Mouse (Mus musculus) brain, adult 2 months (tissue): ENCODE measurements around the gene Maf.

Experiments used
- DNase-seq: peaks from one replicate; pipeline ENCODE4 v3.0.0; 2011; ENCODE audit warnings: low read depth, low spot score

The Maf gene

DNA sequence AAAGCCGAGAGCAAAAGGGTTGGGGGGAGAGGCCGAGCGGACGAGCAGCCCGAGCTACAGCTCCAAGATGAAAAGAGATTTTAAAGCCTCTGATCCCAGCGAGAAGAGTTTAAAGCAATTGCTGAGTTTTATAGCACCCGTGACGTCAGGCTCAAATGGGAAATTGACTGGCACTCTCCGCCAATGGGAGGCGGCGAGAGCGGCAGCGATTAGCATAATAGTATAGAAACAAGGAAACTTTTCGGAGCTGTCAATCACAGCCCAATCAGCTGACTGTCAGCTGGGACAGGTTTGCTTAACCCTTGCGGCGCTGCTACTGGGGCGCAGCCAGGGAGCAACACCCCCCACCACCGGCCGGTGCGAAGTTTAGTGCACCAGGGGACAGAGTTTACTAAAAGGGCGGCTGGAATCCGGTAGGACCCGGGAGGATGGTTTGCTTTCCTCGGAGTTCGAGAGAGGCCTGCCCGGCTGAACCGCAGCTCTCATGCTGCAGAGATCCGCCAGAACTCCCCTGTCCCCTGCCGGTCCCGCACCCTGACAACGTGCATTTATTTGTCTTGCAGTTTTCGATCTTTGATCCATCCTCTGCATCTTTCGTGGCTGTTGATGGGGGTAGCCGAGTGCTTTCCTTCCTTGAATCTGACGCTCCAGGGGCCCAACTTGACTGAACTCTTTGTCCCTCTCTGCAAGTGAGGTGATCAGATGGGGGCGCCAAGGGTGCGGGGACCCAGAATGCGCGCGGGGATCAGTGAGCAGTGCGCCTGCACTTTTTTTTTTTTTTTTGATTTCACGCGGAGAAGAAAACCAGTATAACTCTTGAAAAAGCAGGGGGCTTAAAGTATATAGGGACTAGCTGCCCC, at the start of gene Maf:
Gene Maf (minus strand): TSS at position 64 of the 860 bp plus-strand sequence.
- DNase-seq: peak; percentile 89

DNA sequence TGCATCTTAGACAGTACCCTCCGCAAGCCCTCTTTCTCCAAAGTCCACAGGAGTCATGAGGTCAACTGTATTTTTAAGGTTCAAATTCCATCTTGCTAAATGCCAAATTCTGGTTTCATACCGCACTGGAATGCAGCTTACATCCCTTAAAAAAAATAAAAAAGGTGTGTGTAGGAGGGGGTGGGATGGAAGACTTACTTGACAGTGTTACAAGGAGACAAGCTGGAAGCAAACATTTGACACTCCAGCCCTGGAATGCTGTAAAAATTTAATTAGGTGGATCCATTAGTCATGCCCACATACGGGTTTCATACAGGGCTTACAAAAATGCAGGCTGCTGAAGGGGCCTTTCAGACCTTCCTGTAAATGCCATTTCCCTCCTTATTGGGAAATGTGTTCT, 49.4 kb upstream of the Maf start:
- DNase-seq: no peak

DNA sequence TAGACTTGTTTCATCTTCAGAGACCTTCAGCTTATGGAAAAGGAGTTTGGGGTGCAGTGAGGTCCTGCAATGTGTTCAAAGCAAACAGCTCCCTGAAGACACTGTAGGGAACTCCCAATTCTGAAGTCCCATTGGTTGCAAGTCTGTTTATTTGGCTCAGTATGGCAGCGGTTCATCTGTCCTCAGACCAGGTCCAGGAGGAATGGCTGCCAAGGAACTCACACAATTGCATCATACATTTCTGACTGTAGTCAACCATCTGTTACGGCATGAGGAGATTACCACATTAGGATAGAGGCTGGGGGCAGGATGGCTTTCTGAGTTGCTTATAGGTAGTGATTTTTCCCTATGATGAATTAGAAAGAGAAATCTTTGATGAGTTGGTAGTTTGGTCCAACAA, 48.4 kb upstream of the Maf start:
- DNase-seq: peak; percentile 96

DNA sequence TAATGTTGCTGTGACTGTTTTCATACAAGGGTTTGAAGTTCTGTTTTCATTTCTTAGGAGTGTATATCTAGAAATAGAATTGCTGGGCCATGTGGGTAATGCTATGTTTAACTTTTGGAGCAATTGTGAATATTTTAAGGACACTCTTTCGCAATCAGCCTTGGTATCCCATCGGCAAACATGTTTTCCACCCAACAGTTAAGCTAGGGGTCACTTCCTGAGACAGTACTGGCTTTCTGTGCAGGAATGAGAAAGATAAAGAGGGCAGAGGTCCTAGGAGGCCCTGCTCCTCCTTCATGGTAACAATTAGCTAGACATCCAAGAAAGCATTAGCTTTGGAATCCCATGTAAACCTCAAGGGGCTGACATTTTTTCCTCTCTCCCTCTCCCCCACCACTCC, 47.1 kb upstream of the Maf start:
- DNase-seq: no peak

DNA sequence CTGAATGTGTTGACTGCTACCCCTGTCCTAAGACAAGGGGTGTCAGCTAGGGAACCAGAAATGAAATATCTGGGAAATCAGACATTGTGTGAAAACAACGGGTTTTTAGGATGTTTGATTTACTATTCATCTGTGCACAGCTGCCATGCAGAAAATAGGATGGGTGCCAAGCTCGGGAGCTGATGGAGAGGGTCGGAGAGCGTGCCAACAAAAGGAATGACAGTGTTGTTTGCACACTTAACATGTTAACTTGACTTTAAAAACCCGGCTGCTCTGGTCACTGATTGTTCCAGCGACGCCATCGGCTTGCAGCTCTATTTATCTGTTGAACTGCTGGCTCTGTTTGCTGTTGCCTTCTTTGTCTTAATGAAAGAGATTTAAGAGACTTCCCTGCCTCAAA, 46.2 kb upstream of the Maf start:
- DNase-seq: no peak

DNA sequence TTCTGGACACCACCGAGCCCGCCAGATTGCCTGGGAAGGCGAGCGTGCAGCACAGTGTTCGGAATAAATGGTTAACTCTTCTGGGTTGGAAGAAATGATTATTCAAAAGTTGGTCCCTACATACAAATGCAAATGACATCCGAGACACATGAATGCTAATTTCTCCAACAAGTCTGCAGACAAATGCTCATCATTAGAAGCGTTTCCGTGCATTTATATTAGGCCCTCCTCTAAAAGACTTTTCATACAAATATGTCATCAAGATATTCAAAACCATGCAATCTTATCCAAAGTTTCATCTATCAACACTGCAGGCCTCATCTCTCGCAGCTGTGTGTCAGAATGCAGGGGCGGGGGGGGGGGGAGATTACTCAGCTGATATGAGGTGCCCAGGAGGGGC, 39.8 kb upstream of the Maf start:
- no peak for DNase-seq

DNA sequence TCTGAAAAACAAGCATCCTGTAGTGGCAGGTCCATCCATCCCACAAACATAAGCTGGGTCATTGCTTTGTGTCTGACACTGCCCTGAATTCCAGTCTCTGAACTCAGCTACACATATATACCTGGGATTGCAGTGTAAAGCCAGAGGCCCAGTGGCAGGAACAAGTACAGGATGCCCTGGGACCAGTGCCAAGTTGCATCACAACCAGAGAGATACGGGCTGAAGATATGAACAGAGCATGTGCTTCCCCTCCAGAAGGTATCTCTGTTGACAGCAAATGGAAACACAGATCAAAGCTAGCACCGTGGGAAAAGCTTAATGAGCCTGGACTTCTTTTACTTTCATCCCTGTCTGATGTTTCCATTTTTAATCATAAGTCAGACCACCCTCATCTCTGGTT, 38.1 kb upstream of the Maf start:
- DNase-seq: no peak

DNA sequence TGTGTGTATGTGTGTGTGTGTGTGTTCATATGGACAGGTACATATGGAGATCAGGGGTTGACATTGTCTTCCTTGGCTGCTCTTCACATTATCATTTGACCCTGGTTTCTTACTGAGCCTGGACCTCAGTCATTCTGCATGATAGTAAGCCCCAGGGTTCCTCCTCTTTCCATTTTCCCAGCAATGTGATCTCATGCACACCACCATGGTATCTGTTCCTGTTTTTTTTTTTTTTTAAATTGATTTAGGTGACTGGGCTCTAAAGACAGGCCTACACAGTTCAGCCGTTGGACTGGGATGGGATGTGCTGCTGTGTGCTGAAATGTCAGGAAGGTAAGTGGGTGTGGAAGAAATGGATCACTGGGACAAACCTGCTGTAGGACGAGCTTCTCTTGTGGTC, 35.8 kb upstream of the Maf start:
- no peak for DNase-seq

DNA sequence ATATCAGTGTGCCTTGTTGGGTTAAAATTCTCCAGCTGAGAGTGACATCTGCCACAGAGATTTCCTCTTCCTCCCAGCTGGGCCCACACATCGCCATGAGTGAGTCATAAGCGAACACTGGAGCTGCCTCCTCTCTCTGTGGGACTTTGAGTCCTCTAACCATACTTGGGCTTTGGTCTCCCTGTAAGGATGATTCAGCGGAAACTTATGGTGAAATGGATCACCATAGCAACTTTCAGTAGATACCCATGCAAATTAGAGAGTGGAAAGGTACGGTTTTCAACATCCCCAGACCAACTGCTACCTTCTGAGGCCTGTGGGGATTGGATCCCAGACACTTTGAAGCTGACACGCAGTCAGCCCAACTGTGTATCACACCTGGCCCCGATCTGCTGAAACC, 35.1 kb upstream of the Maf start:
- peak; percentile 80 for DNase-seq

DNA sequence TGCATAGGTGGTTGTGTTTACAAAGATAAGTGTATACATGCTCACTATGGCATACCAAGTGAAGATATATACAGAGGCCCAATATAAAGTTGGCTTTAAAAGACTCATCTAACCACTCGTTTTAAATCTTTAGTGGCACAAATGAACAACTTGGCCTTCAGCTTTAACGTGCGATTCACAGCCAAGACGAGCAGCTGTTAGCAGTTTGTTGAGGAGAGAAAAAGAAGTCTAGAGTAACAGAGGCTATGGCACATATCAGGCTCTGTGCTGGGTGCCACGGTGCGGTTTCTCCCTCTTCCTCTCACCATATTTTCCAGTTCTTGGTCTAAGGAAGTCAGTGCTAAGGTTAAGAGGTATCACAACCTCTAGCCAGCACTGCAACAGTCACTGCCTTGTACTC, 34.4 kb upstream of the Maf start:
- peak; percentile 40 for DNase-seq

DNA sequence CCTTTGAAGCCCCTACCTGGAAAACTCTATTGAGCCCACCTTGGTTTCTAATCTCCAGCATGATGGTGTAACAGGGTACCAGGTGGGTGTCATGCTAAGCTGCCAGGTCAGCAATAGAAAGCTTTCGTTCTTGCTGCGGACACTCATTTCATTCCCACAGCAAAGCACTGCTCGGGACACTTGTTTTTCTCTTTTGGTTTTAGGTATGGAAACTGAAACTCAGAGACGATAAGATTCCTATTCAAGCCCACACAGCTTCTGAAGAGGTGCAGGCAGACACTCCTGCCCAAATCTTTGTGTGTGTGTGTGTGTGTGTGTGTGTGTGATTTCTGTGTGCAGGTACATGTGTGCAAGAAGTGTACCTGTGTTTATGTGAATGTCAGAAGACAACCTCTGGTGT, 32.2 kb upstream of the Maf start:
- no peak for DNase-seq

DNA sequence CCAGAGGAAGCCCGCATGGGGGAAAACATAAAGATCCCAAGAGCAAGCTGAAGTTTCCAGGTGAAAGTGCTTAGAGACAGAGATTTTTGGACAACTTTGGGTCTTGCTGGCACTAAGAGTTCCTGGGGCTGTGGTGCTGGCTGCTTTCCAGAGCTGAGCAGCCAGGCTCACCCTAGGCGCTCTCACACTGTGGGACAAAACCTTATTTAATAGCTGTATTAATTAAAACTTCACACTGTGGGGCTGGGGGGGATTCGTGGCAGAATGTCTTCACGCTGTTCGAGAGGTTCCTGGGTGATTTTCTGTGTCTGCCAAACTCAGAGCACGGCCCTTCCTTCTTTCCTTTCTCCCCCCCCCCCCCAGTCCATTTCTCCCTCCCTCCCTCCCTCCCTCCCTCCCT, 24.8 kb upstream of the Maf start:
- no peak for DNase-seq

DNA sequence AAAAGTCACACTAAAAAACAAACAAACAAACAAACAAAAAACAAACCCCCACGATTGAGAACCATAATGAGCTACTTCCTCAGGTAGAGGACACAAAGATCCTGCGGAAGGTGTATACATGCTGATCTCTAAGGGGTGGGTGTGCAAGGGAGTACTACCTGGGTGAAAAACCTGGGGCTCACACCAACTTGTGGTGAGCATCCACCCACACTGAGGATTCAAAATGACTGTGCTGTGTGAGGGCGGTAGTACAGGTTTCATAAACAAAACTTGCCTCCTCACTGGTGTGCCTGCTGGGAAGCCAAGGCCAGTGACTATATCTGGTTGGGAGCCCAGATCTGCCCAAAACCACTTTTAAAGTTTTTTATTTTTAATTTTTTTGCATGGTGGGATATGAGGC, 19.2 kb upstream of the Maf start:
- DNase-seq: no peak

DNA sequence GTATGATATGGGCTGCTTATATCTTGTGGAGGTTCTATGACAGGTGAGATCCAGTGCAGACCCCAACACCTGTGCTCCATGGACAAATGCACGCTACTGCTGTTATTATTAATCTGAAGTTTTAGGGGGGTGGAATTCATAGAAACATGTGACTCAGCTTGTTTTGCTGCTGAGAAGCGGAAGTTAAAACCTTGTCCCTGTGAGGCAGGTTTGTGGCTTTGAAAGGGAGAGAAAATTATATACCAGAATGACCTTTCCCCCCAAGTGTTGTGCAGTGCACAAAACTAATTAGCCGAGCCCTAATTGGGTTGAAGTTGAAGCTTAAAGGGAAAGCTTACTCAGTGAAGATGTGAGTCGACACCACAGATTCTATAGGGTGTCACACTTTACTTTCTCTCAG, 18.6 kb upstream of the Maf start:
- DNase-seq: no peak

DNA sequence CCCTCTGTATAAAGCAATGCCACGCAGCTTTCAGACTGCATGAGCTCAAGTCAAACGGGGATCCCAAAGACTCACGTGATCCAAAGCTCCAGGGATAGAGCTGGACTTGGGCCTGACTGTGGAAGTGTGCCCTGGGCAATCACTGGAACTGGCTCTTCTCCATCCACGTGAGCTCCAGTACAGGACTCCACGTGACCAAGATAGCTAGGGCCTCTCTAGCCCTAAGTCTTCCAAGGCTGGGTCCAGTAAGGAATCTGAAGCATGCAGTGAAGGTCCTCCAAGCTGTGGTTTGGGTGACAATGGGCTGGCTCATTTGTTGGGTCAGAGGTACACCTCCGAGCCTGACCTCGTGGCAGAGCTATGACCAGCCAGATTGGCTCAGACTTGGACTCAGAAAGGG, 11.5 kb upstream of the Maf start:
- no peak for DNase-seq

DNA sequence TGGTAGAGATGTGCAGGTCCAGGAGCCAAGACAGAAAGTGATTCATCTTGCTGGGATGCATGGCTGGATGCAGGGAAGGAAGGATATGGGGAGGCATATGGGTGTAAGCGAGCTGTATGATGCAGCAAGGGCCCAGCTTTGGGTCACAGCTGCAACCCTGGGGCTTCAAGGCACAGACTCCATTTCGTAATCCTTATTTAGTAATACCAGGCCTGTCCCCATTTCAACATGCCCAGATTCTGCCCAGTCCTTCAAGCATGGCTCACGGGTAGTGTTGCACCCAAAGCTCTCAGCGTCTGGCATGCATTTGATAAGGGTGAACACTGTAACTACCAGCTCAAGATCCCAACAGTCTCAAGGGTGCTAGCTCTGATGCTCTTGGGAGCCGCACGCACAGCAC, 11.0 kb upstream of the Maf start:
- DNase-seq: no peak

DNA sequence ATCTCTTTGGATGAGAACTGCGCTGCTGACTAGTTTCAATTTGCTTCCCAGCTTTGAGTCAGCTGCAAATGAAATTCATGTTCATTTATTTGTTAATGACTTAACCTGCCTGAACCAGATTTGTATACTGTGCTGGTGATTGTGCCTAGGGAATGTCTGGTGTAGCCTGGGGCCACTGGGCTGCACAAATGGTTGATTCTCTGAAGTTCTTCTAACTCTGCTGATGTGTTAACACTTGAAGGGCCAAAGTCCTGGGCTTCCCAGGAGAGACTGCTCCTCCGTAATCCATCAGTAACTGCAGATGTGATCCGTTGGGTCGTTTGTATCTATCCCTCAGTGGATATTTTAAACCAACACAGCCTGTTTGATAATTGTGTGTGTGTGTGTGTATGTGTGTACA, 7.7 kb upstream of the Maf start:
- DNase-seq: no peak

DNA sequence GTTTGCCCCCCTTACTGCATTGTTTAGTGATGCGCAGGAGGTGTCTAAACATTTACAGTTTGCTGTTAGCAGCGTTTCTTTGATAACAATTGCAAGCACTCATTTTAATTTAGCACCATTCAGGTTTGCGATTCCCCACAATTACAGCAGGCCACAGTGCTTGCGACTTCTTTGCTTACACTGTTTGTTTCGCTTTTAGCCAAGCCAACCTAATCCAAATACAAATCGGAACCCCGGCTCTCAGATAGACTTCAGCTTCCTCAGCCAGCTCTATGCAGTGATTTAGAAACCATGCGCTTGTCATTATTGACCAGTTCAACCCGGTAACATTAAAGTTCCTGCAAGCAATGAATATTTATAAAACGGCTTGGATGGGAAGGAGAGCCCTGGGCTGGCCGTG, 3.5 kb upstream of the Maf start:
- no peak for DNase-seq

DNA sequence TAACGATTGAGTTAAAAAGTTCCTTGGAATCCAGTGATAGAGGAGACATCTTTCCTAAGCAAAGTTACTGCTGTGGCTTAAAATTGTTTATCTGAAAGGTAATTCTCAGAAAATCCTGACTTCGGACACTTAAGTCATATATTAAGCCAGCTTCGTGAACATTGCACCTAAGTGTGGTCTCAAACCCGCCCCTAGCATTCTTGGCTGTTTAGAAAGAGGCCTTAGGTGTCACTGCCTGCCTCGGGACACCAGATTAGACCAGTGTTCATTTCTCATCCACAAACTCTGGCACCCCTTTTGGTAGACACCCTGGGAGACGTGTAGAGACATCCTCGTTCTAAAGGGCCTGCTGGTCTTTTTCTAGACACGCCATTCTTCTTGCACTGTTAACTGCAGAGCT, 2.3 kb upstream of the Maf start:
- no peak for DNase-seq

DNA sequence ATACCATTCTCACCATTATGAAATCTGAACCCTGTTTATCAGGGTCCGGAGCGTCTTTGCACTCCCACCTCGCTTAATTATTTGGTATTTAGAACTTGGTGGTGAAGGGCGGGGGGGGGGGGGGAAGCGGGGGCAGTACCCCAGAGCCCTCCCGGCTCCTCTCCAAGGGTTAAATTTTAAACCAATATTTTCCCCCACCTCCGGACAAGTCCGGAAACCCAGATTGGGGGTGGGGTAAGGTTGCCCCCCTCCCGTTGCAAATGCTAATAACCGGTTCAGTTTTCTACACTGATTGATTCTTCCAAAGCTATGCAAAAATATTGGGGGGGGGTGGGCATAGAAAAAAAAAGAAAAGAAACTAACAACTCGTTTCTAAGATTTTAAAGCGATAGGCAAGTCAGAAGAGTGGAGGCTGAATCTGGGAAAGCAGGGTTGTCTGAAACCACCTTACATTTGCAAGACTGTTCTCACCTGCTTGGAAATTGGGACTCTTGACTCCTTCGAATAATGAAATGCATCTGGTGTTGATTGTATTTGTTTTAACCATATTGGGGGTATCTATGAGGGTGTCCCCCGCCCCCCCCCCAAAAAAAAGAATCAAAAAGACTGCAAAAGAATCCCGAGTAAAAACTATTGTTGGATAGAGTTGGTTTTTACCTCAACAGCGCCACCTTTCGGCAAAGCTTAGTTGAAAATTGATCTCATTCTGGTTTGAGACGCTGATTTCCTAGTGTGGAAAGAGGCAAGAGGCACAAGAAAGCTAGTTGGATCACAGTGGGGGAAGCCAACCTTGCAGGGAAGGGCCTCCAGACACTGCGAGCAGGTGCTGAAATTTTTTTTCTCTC, 1.6 kb upstream of the Maf start:
- peak; percentile 83 for DNase-seq

DNA sequence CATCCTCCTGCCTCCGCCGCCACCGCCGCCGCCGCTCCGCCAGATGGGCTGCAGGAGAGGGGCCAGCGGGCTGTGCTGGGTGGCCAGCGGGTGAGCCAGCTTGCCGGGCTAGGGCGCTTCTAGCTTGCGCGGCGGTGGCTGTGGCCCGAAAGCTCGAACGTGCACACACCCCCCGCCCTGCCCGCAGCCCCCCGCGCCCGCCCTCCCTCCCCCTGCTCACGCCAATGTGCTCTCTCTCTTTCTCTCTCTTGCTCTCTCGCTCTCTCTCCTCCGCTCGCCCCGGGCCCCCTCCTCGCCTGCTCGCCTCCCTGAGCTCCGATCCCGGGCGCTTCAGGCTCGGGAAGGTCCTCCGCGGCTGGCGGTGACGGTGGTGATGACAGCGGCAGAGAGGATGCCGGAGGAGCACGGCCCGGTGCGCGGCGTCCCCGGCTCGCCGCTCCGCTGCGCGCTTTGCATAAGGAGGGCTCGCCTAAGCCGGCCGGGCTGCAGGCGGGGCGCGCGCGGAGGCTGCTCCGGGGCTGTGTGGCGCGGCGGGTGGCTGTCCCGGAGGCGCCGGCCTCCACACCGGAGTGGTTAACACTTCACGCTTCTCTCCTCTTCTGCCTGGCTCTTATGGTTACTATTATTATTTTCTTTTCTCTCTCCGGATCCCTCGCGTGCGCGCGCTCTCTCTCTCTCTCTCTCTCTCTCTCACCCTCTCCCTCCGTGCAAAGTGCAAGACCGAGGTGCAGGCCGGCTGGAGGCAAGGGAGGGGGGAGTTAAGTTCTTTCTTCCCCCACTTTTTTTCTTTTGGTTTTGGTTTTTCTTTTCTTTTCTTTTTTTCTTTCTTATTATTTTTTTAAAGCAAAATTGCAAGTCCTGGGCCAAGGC, 498 bp downstream of the Maf start:
- peak; percentile 80 for DNase-seq

DNA sequence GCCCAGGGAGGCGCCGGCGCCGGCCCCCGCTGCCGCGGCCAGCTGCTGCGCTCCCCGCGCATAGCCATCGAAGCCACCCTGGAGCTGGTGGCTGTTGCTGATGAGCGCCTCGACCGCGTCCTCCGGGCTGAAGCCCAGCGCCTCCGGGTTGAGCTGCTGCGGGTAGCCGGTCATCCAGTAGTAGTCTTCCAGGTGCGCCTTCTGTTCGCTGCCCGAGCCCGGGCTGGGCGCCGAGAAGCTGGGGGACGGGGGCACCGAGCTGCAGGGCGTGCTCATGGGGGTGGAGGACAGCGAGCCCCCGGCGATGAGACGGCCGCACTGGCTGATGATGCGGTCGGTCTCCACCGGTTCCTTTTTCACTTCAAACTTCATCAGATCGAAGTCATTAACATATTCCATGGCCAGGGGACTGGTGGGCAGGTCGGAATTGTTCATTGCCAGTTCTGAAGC, 1.2 kb downstream of the Maf start:
- peak; percentile 43 for DNase-seq
